Mouse (Mus musculus): ENCODE results near the gene Hnrnpm. TPM values are rescaled to one million over a fixed set of nuclear protein-coding genes. Genes with fewer than 3 reads are reported as not detected.
A peak's percentile ranks its signal among the peaks of the same experiment; 100 is the strongest.
"Not testable (repeated sequence)": the region's sequence is repeated elsewhere in the genome, so short reads cannot be mapped to it uniquely, and the experiment has no call there.

The Hnrnpm gene
- 613 and 725 TPM in 2 replicates for polyA plus RNA-seq (2014; fragmentation: Nextera tagmentation; extraction: Ambion mirVana)

- no peaks in the 10 kb centered on the region for H3K27me3 ChIP-seq (ENCODE audit: control insufficient read depth, insufficient read depth, low read length)
- H3K36me3 ChIP-seq (replicated peaks; ENCODE audit: control insufficient read depth, insufficient read depth, low read depth, low read length), result no peaks in the 10 kb centered on the region; the same call in 1 of the 2 replicates
- WGBS, result 88% methylated on average over 1 of the region's 1 CpGs
- DNase-seq (ENCODE audit: low spot score) (no peak), ATAC-seq (replicated peaks; ENCODE audit: insufficient number of reproducible peaks, low FRiP score, low TSS enrichment, low read depth) (no peak)
- H3K9me3 ChIP-seq (replicated peaks; ENCODE audit: control insufficient read depth, low read length), result no peaks in the 10 kb centered on the region
- no peak within 1 kb of the TSS for H3K9ac ChIP-seq (replicated peaks; ENCODE audit: low read length)
- no peaks in the 10 kb centered on the region for H3K4me1 ChIP-seq (ENCODE audit: control insufficient read depth, insufficient read depth, low read length)
- no peak within 1 kb of the TSS; the same call in 1 of the 2 replicates for H3K4me2 ChIP-seq (ENCODE audit: low read depth, low read length)
- H3K4me3 ChIP-seq (ENCODE audit: low read depth, low read length), result peak within 1 kb of the TSS; percentile 92; the same call in 1 of the 2 replicates
- H3K27ac ChIP-seq (replicated peaks; ENCODE audit: low read depth, low read length), result no peak within 1 kb of the TSS
These were observed at the start of gene Hnrnpm for GRCm38 (mm10) chr17:33686760-33687159. TSS of gene Hnrnpm (minus strand) at chr17:33686860.

GRCm38 (mm10) chr17:33733526-33733925 lies 46.9 kb upstream of the Hnrnpm start:
- not testable (repeated sequence) for H3K4me3 ChIP-seq (ENCODE audit: low read depth, low read length); H3K9me3 ChIP-seq (replicated peaks; ENCODE audit: control insufficient read depth, low read length); H3K9ac ChIP-seq (replicated peaks; ENCODE audit: low read length); DNase-seq (ENCODE audit: low spot score); H3K27ac ChIP-seq (replicated peaks; ENCODE audit: low read depth, low read length); H3K4me2 ChIP-seq (ENCODE audit: low read depth, low read length); H3K4me1 ChIP-seq (ENCODE audit: control insufficient read depth, insufficient read depth, low read length); ATAC-seq (replicated peaks; ENCODE audit: insufficient number of reproducible peaks, low FRiP score, low TSS enrichment, low read depth); H3K36me3 ChIP-seq (replicated peaks; ENCODE audit: control insufficient read depth, insufficient read depth, low read depth, low read length); H3K27me3 ChIP-seq (ENCODE audit: control insufficient read depth, insufficient read depth, low read length)
- WGBS, result 83% methylated on average over 10 of the region's 10 CpGs

- H3K36me3 ChIP-seq (replicated peaks; ENCODE audit: control insufficient read depth, insufficient read depth, low read depth, low read length); DNase-seq (ENCODE audit: low spot score); H3K27ac ChIP-seq (replicated peaks; ENCODE audit: low read depth, low read length); H3K4me3 ChIP-seq (ENCODE audit: low read depth, low read length); H3K4me2 ChIP-seq (ENCODE audit: low read depth, low read length); H3K4me1 ChIP-seq (ENCODE audit: control insufficient read depth, insufficient read depth, low read length); H3K9me3 ChIP-seq (replicated peaks; ENCODE audit: control insufficient read depth, low read length); H3K27me3 ChIP-seq (ENCODE audit: control insufficient read depth, insufficient read depth, low read length); ATAC-seq (replicated peaks; ENCODE audit: insufficient number of reproducible peaks, low FRiP score, low TSS enrichment, low read depth); H3K9ac ChIP-seq (replicated peaks; ENCODE audit: low read length): not testable (repeated sequence)
- WGBS, result 78% methylated on average over 9 of the region's 9 CpGs
These were observed 46.0 kb upstream of the Hnrnpm start for GRCm38 (mm10) chr17:33732556-33733083.

- H3K9me3 ChIP-seq (replicated peaks; ENCODE audit: control insufficient read depth, low read length), result no peaks in the 10 kb centered on the region
- H3K36me3 ChIP-seq (replicated peaks; ENCODE audit: control insufficient read depth, insufficient read depth, low read depth, low read length), result no peaks in the 10 kb centered on the region
- H3K4me1 ChIP-seq (ENCODE audit: control insufficient read depth, insufficient read depth, low read length), result no peaks in the 10 kb centered on the region
- no peak overlapping the region for H3K9ac ChIP-seq (replicated peaks; ENCODE audit: low read length)
- no peak overlapping the region for H3K4me2 ChIP-seq (ENCODE audit: low read depth, low read length)
- 58% methylated on average over 2 of the region's 2 CpGs for WGBS
- H3K27me3 ChIP-seq (ENCODE audit: control insufficient read depth, insufficient read depth, low read length), result no peaks in the 10 kb centered on the region
- no peak overlapping the region for H3K27ac ChIP-seq (replicated peaks; ENCODE audit: low read depth, low read length)
- no peak overlapping the region for H3K4me3 ChIP-seq (ENCODE audit: low read depth, low read length)
- ATAC-seq (replicated peaks; ENCODE audit: insufficient number of reproducible peaks, low FRiP score, low TSS enrichment, low read depth) (no peak), DNase-seq (ENCODE audit: low spot score) (no peak)
These were observed 42.6 kb upstream of the Hnrnpm start for GRCm38 (mm10) chr17:33729215-33729614.

- Histone ChIP-seq H3K9me3 (replicated peaks; ENCODE audit: control insufficient read depth, low read length) (no peaks in the 10 kb centered on the region), H3K27ac (replicated peaks; ENCODE audit: low read depth, low read length) (no peak overlapping the region), H3K4me1 (ENCODE audit: control insufficient read depth, insufficient read depth, low read length) (no peaks in the 10 kb centered on the region), H3K4me2 (ENCODE audit: low read depth, low read length) (no peak overlapping the region), H3K4me3 (ENCODE audit: low read depth, low read length) (no peak overlapping the region), H3K36me3 (replicated peaks; ENCODE audit: control insufficient read depth, insufficient read depth, low read depth, low read length) (no peaks in the 10 kb centered on the region), H3K9ac (replicated peaks; ENCODE audit: low read length) (no peak overlapping the region), H3K27me3 (ENCODE audit: control insufficient read depth, insufficient read depth, low read length) (no peaks in the 10 kb centered on the region)
- no peak for DNase-seq (ENCODE audit: low spot score)
- ATAC-seq (replicated peaks; ENCODE audit: insufficient number of reproducible peaks, low FRiP score, low TSS enrichment, low read depth), result no peak
- 78% methylated on average over 2 of the region's 2 CpGs for WGBS
These were observed 41.7 kb upstream of the Hnrnpm start for GRCm38 (mm10) chr17:33728396-33728795.

- ATAC-seq (replicated peaks; ENCODE audit: insufficient number of reproducible peaks, low FRiP score, low TSS enrichment, low read depth) (no peak), DNase-seq (ENCODE audit: low spot score) (no peak)
- no peaks in the 10 kb centered on the region for H3K27me3 ChIP-seq (ENCODE audit: control insufficient read depth, insufficient read depth, low read length)
- H3K4me3 ChIP-seq (ENCODE audit: low read depth, low read length), result no peak overlapping the region
- no peaks in the 10 kb centered on the region for H3K36me3 ChIP-seq (replicated peaks; ENCODE audit: control insufficient read depth, insufficient read depth, low read depth, low read length)
- no peaks in the 10 kb centered on the region for H3K9me3 ChIP-seq (replicated peaks; ENCODE audit: control insufficient read depth, low read length)
- 91% methylated on average over 7 of the region's 7 CpGs for WGBS
- H3K9ac ChIP-seq (replicated peaks; ENCODE audit: low read length), result no peak overlapping the region
- no peak overlapping the region for H3K4me2 ChIP-seq (ENCODE audit: low read depth, low read length)
- H3K4me1 ChIP-seq (ENCODE audit: control insufficient read depth, insufficient read depth, low read length), result no peaks in the 10 kb centered on the region
- H3K27ac ChIP-seq (replicated peaks; ENCODE audit: low read depth, low read length), result no peak overlapping the region
These were observed 33.2 kb upstream of the Hnrnpm start for GRCm38 (mm10) chr17:33719736-33720378.

GRCm38 (mm10) chr17:33718944-33719725 lies 32.5 kb upstream of the Hnrnpm start:
- Histone ChIP-seq H3K27ac (replicated peaks; ENCODE audit: low read depth, low read length) (no peak overlapping the region), H3K4me2 (ENCODE audit: low read depth, low read length) (no peak overlapping the region), H3K9ac (replicated peaks; ENCODE audit: low read length) (no peak overlapping the region), H3K36me3 (replicated peaks; ENCODE audit: control insufficient read depth, insufficient read depth, low read depth, low read length) (no peaks in the 10 kb centered on the region), H3K4me3 (ENCODE audit: low read depth, low read length) (peak overlapping the region; percentile 86), H3K9me3 (replicated peaks; ENCODE audit: control insufficient read depth, low read length) (no peaks in the 10 kb centered on the region), H3K4me1 (ENCODE audit: control insufficient read depth, insufficient read depth, low read length) (no peaks in the 10 kb centered on the region), H3K27me3 (ENCODE audit: control insufficient read depth, insufficient read depth, low read length) (no peaks in the 10 kb centered on the region)
- DNase-seq (ENCODE audit: low spot score) (no peak), ATAC-seq (replicated peaks; ENCODE audit: insufficient number of reproducible peaks, low FRiP score, low TSS enrichment, low read depth) (no peak)
- WGBS, result 50% methylated on average over 10 of the region's 10 CpGs

GRCm38 (mm10) chr17:33718384-33718881 lies 31.8 kb upstream of the Hnrnpm start, which contains the start of gene March2:
TSS of gene March2 (minus strand) at chr17:33718670.
- DNase-seq (ENCODE audit: low spot score) (peak; percentile 97), ATAC-seq (replicated peaks; ENCODE audit: insufficient number of reproducible peaks, low FRiP score, low TSS enrichment, low read depth) (peak; percentile 99)
- no peak within 1 kb of the TSS for H3K27ac ChIP-seq (replicated peaks; ENCODE audit: low read depth, low read length)
- no peaks in the 10 kb centered on the region for H3K4me1 ChIP-seq (ENCODE audit: control insufficient read depth, insufficient read depth, low read length)
- no peaks in the 10 kb centered on the region for H3K9me3 ChIP-seq (replicated peaks; ENCODE audit: control insufficient read depth, low read length)
- peak within 1 kb of the TSS; percentile 86 for H3K4me3 ChIP-seq (ENCODE audit: low read depth, low read length)
- no peaks in the 10 kb centered on the region for H3K36me3 ChIP-seq (replicated peaks; ENCODE audit: control insufficient read depth, insufficient read depth, low read depth, low read length)
- peak within 1 kb of the TSS; percentile 73 for H3K9ac ChIP-seq (replicated peaks; ENCODE audit: low read length)
- peak within 1 kb of the TSS; percentile 62 for H3K4me2 ChIP-seq (ENCODE audit: low read depth, low read length)
- under 1% methylated on average over 39 of the region's 46 CpGs for WGBS
- H3K27me3 ChIP-seq (ENCODE audit: control insufficient read depth, insufficient read depth, low read length), result no peaks in the 10 kb centered on the region
